Mouse (Mus musculus) inflammation-experienced regulatory T-cells, adult 16 weeks (primary cell): ENCODE results near the gene Lrpap1. TPM values are rescaled to one million over a fixed set of nuclear protein-coding genes. Genes with fewer than 3 reads are reported as not detected.

ENCODE experiments used
- polyA plus RNA-seq: library from polyadenylated mRNA; unstranded; fragments of 100-300 nt; shearing (Covaris generic); gene quantifications from one replicate; pipeline ENCODE4 v1.2.1, GENCODE M21; 2017

Lrpap1 gene
- polyA plus RNA-seq = 88.5 TPM

GRCm38 (mm10) chr5:35104960-35105921 lies at the start of gene Lrpap1:
Gene Lrpap1 (minus strand): TSS chr5:35105766.

GRCm38 (mm10) chr5:35056604-35057432 lies 48.7 kb downstream of the Lrpap1 start, which contains the start of gene Dok7:
Gene Dok7 (plus strand): TSS chr5:35056766.

Other genes with a start within 250 kb of the Lrpap1 start
- 0.94 TPM for gene Msantd1, start 197.8 kb downstream of the Lrpap1 start, polyA plus RNA-seq
- gene Rgs12, start 156.3 kb downstream of the Lrpap1 start, polyA plus RNA-seq = 9.8 TPM
- 11.9 TPM for gene Hgfac, start 64.3 kb downstream of the Lrpap1 start, polyA plus RNA-seq
- not detected for gene Dok7, start 49.0 kb downstream of the Lrpap1 start, polyA plus RNA-seq
- gene Adra2c, start 172.6 kb upstream of the Lrpap1 start, polyA plus RNA-seq = not detected